Mouse (Mus musculus) brain, adult 2 months (tissue): ENCODE measurements at regions not wholly inside any gene's neighbourhood (a gene's known extent, or its start where the extent isn't known, plus 50 kb on each side); places are given as distances from the start of the nearest gene placed in this dataset.
A peak's percentile ranks its signal among the peaks of the same experiment; 100 is the strongest.

Experiments used
- DNase-seq: peaks from one replicate; pipeline ENCODE4 v3.0.0; 2011; ENCODE audit warnings: low read depth, low spot score

- DNase-seq: peak; percentile 73
Observed at GRCm38 (mm10) chr5:71381407-71381806, 166.6 kb downstream of the Cox7b2 start.

GRCm38 (mm10) chr5:71366196-71366858 lies 181.7 kb downstream of the Cox7b2 start:
- DNase-seq: peak; percentile 7

- peak; percentile 41 for DNase-seq
Observed at GRCm38 (mm10) chr5:71341512-71341911, 206.5 kb downstream of the Cox7b2 start.

- no peak for DNase-seq
Observed at GRCm38 (mm10) chr5:71309414-71309813, 213.8 kb upstream of the Gabra2 start.

GRCm38 (mm10) chr5:71262202-71262883 lies 166.7 kb upstream of the Gabra2 start:
- DNase-seq: peak; percentile 43

- no peak for DNase-seq
Observed at GRCm38 (mm10) chr5:71249273-71249672, 153.6 kb upstream of the Gabra2 start.

DNA sequence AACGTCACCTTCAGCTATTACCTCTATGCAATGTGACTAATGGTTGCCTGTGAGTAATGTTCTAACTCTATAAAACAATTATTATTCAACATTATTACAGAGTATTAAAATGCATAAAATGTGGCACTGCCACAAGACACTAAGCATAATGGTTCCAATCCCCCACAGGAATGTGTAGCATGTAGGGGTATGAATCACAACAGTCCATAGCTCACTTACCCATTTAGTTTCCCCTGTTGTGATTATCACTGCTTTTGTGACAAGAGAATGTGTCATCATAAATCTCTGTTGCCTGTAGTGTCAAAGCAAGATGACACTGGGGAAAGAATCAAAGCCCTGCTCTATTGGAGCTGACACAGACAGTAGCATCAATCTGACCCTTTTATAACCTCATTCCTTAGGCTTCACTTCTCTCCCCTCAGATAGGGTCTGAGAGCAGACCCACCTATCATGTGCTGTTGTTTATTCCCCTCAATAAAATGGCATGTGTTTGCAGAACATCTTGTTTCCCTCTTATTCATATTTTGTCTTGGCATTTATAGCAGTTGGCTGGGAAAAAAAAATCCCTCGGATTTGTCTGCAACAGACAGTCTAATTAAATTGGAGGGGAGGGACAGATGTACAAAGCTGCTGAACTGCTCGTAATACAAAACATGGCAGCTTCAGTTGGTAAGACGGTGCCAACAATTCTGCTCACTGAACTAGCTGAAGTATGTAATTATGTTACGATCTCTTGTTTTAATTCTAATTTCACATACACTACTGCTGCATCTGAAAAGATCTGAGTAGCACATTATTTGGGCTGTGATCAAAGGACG lies 152.9 kb upstream of the Gabra2 start:
- DNase-seq: peak; percentile 71

DNA sequence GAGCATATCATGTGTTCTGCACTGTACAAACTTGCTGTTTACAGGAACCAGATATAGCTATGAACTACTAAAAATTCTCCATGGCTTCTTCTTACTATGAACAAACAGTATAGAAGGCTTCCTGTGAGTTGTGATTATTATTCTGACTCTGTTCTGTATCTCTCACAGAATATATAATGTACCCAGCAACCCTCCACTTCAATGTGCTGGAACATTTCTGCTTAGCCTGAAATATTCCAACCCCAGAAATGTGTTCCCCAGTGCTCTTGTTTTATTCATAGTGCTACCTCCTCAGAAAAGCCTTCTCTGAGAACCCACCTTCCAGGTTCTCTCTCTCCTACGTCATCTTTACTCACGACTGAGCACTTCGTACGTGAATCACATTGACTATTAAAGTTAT lies 132.0 kb upstream of the Gabra2 start:
- peak; percentile 15 for DNase-seq

DNA sequence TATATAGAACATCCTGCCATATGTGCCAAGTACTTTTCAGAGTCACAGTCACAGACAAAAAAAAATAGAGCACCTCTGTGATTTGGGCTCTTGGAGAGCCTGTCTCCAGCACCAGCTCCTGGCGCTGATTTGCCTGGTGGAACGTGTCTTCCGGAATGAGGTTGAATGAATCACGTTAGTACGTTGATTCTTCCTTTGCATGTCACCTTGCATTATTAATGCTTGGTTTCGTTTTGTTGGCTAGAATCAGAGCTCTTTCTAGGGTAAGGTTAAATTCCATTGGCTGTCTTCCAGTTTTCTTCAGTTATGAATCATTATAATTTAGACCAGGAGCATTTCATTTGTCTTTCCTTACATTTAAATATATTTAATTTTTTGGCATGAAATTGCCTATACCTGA lies 105.2 kb upstream of the Gabra2 start:
- DNase-seq: peak; percentile 34

DNA sequence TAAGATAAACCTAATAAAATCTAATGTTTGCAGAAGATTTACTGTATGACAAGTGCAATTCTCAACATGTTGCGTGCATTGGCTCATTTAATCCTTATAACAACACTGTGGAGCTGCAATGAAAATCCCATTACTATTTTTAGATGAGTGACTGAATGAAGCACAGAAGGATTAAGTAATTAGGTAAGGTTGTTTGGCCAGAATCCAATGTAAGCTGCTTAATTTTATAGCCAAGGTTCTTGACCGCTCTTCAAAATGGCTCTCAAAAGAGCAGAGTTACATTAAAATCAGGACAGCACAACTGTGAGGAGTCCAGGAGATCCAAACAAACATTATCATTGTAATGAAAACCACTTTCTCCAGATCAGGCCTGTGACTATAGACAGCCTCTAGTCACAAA lies 81.7 kb upstream of the Gabra2 start:
- no peak for DNase-seq

- peak; percentile 62 for DNase-seq
Observed at GRCm38 (mm10) chr5:71170378-71170777, 74.7 kb upstream of the Gabra2 start.
